Mouse (Mus musculus): ENCODE measurements around the gene Rreb1.

DNA sequence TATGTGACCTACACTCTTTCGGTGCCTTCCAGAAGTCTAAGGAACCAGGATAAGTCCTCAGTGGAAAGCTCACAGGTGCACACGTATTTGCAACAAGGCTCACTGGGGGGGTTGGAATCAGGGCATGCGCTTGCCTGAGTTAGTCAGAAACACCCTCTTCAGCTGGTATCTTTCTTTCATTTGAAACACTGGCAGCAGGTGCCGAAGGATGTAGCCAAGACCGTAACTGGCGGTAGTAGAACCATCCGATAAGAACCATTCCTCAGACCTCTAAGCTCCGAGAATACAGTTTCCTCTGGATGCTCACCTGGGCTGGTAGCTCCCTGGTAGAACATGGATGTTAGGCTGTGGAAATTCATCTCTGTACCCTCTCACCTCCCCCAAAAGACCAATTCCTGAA, 20.6 kb downstream of the Rreb1 start:
- no peak for TF ChIP-seq EP300 (IDR thresholded peaks at IDR 0.05; ENCODE audit: low read depth)
- no peak for TF ChIP-seq CTCF (IDR thresholded peaks at IDR 0.05; ENCODE audit: low read depth)

All from liver, postnatal 0 days (tissue).